Mouse (Mus musculus): ENCODE measurements around the gene Rbm34.
A peak's percentile ranks its signal among the peaks of the same experiment; 100 is the strongest.

Rbm34 gene

GRCm38 (mm10) chr8:126961516-126961915, 9.4 kb downstream of the Rbm34 start:
- no peak for DNase-seq (ENCODE audit: low spot score)

GRCm38 (mm10) chr8:126951900-126952636, 18.8 kb downstream of the Rbm34 start:
- DNase-seq (ENCODE audit: low spot score): no peak

GRCm38 (mm10) chr8:126949527-126949926, 21.3 kb downstream of the Rbm34 start:
- no peak for DNase-seq (ENCODE audit: low spot score)

DNA sequence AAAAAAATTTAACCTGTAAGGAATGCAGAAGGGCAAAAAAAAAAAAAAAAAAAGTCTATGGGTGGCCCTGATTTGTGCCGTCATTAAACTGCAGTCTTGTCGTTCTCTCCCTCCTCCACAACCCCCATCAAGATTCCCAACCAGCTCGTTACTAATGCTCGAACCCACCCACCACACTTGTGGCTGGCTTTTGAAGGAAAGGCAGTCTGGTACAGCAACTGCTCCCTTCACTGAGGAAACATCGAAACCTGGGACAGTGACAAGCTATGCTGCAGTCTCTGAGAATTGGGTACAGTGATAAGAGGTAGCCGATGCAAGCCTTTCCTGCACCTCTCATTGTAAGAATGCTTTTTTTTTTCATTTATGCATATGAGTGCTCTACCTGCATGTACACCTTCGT, 24.4 kb downstream of the Rbm34 start:
- no peak for DNase-seq (ENCODE audit: low spot score)

GRCm38 (mm10) chr8:126945730-126946163, 25.1 kb downstream of the Rbm34 start, which contains the start of gene Tomm20:
Gene Tomm20, minus strand, starts transcription at chr8:126945844.
- peak; percentile 99 for DNase-seq (ENCODE audit: low spot score)

- DNase-seq (ENCODE audit: low spot score): peak; percentile 73
Observed at GRCm38 (mm10) chr8:126944781-126945691, 25.8 kb downstream of the Rbm34 start.

- DNase-seq (ENCODE audit: low spot score): no peak
Observed at GRCm38 (mm10) chr8:126943565-126943964, 27.3 kb downstream of the Rbm34 start.

GRCm38 (mm10) chr8:126937337-126937736, 33.5 kb downstream of the Rbm34 start:
- DNase-seq (ENCODE audit: low spot score): no peak

DNA sequence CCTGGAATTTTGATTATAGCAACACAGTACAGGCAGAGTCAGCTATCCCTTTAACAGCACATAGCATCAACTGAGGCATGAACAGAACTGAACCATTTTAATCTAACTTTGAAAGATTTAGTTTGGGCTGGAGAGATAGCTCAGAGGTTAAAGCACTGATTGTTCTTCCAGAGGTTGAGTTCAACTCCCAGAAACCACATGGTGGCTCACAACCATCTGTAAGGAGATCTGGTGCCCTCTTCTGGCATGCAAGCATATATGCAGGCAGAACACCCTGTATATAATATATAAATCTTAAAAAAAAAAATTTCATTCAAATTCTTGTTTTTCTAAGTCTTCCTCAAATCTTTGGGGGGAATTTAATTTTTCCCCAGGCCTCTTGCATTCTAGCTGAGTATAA, 34.9 kb downstream of the Rbm34 start:
- DNase-seq (ENCODE audit: low spot score): no peak

DNA sequence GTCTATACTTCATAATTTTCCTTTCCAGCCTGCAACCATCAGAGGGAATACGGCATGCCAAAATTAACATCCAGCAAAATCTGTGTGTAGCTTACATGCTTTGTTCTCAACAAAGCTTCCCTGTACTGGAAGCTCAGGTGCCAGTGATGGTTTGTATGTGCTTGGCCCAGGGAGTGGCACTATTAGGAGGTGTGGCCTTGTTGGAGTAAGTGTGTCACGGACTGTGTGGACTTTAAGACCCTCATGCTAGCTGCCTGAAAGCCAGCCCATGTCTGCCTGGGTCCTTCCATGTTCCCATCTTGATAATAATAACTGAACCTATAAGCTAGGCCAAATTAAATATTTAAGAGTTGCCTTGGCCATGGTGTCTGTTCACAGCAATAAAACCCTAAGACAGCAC, 35.5 kb downstream of the Rbm34 start:
- no peak for DNase-seq (ENCODE audit: low spot score)

GRCm38 (mm10) chr8:126932656-126933055, 38.2 kb downstream of the Rbm34 start:
- no peak for DNase-seq (ENCODE audit: low spot score)

GRCm38 (mm10) chr8:126932249-126932648, 38.6 kb downstream of the Rbm34 start:
- DNase-seq (ENCODE audit: low spot score): no peak

GRCm38 (mm10) chr8:126931720-126932119, 39.2 kb downstream of the Rbm34 start:
- DNase-seq (ENCODE audit: low spot score): no peak

DNA sequence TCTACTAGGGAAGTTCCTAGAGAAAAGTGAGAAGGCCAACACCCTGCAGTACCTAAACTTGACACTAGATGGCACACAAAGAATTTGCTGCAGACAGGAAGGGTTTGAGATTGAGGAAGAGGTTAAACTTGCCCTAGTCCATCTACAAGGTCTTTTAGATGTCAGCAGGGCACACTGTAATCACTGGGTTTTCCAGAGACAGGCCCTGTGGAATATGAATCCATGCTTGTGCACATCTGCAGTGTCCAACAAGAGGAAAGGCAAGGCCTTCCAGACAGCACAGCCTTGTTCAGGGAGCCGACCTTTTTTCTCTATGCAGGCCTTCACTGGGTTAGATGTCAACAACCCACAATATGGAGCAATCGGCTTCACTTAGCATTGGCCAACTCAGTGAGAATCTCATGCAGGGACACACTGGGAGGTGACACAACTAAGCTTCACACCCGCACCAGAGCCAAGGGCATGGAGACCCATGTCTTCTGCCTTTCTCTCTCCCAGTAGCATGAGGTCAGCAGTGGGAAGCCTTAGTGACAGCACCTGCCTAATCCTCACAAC, 41.2 kb downstream of the Rbm34 start:
- peak; percentile 77 for DNase-seq (ENCODE audit: low spot score)

DNA sequence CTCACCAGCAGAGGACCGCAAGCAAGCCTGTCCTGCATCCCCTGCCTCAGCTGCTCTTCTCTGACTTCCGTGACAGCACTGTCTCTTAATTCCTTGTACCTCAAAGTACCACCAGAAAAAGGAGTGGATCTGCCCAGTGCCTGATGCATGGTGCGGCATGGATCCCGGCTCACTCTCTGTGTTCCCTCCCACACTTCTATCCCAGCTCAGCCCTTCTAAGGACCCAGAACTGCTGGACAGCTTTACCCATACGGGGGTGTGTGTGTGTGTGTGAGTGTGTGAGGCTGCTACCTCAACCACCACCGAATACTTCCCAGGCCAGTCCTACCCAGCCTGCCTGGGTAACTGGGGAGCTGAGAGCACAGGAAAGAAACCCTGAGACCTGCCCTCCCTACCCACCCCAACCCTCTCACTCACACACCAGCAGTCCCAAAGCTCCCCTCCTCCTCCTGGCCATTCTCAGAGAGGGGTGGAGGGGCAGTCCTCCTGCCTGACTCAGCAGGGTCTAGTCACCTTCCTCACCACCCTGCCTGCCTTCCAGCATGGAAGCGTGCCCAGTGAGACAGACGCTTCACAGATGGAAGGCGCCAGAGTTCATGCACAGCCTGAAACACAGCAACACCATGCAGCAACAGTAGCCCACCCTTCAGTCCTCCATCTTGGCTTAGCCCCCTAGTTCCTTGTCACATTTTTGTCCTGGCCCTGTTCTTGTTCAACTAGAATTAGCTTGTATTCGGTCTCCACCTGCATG, 41.9 kb downstream of the Rbm34 start:
- DNase-seq (ENCODE audit: low spot score): no peak

DNA sequence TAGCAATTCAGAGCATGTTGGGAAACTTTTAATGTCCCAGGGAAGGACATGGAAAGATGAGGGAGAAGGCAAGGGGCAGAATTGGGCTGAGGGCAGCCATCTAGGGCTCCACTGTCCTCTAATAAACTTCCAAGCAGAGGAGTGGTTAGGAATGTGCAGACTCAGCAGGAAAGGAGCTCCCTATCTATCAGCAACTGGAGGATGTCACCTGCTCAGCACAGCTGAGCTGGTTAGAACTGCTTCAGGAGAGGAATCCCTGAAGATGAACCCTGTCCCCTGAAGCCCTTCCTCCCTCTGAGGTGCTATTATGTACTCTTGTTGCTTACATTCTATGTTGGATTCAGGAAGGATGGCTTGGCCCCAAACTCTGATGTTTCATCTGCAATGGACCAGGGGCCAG, 42.8 kb downstream of the Rbm34 start:
- DNase-seq (ENCODE audit: low spot score): no peak

- no peak for DNase-seq (ENCODE audit: low spot score)
Observed at GRCm38 (mm10) chr8:126927058-126927457, 43.8 kb downstream of the Rbm34 start.

- no peak for DNase-seq (ENCODE audit: low spot score)
Observed at GRCm38 (mm10) chr8:126922981-126923380, 47.9 kb downstream of the Rbm34 start.

DNA sequence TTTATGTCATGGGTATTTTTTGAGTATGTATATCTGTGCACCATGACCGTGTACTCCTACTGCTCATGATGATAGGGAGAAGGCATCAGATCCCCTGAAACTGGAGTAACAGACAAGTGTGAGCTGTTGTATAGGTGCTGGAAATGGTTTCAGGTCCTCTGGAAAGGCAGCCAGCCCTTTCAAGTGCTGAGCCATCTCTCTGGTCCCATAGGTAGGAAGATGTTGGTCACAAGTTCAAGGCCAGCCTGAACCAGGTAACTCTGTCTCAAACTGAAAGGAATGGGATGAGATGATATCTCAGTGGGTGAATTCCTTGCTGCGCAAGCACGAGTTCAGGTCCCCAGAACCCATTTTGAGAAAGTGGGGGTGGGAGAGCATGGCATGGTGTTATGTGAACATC, 49.4 kb downstream of the Rbm34 start:
- DNase-seq (ENCODE audit: low spot score): no peak

DNA sequence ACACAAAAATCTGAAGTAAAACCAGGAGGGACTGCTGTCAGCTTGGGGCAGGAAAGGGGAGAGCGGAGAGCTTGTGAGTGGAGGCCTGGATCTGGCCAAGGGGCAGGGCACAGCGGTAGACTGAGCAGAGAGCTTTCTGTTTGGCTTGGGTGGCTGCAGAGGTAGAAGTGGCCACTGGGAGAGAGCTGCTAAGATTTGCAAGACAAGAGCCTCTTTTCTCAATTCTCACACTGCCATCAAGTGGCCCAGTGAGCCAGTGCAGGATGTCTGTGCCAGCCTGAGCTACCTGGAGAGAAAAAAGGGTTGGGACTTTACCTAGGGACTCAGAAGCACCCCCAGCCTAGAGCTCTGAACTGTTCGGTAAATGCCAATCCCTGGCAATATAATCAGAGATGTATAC, 50.0 kb downstream of the Rbm34 start:
- DNase-seq (ENCODE audit: low spot score): peak; percentile 78

- DNase-seq (ENCODE audit: low spot score): no peak
Observed at GRCm38 (mm10) chr8:126920386-126920785, 50.5 kb downstream of the Rbm34 start.

DNA sequence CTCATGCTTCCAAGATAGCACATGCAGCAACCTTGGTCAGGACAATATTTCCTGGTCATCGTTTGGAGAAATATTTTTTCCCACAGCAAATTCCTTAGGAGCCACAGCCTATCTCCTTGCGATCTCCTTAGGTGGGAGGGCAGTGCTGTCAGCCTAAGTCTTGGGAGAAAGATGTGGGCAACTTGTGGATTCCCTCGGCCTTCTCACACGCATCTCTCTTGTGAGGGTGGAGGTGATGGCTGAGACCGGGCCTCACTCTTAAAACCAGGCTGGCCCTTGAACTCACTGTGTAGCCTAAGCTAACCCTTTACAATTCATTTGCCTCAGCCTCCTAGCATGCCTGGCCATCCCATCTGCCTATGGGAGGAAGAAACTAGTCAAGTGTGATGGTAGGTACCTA, 51.2 kb downstream of the Rbm34 start:
- no peak for DNase-seq (ENCODE audit: low spot score)

All from testis, postnatal 10 days (tissue).